Mouse (Mus musculus): ENCODE results near the gene Ncoa5. TPM values are rescaled to one million over a fixed set of nuclear protein-coding genes. Genes with fewer than 3 reads are reported as not detected.

Ncoa5 gene
- polyA plus RNA-seq, 1 experiment from 2014 or later = 60.6 TPM

- Histone ChIP-seq H3K4me1 (peaks cover 13% of the 10 kb centered on the region), H3K9ac (no peak overlapping the region), H3K27me3 (replicated peaks) (peaks cover 77% of the 10 kb centered on the region), H3K36me3 (no peaks in the 10 kb centered on the region), H3K4me2 (no peak overlapping the region), H3K9me3 (no peaks in the 10 kb centered on the region), H3K27ac (no peak overlapping the region), H3K4me3 (replicated peaks) (no peak overlapping the region)
- WGBS = 23% methylated on average over 13 of the region's 13 CpGs
- no peak for ATAC-seq (ENCODE audit: insufficient read depth, low FRiP score, low read depth)
These were observed 84.2 kb downstream of the Ncoa5 start for GRCm38 (mm10) chr2:164950501-164950900.

Other genes starting within 250 kb of the Ncoa5 start
- gene Snx21, start 249.0 kb downstream of the Ncoa5 start, polyA plus RNA-seq (2015; fragmentation: Nextera tagmentation; extraction: Ambion mirVana) = 24.6 and 24.8 TPM in 2 replicates
- gene Acot8, start 230.0 kb downstream of the Ncoa5 start, polyA plus RNA-seq (2015; fragmentation: Nextera tagmentation; extraction: Ambion mirVana) = 21.9 and 22.9 TPM in 2 replicates
- 7.9 and 8.5 TPM in 2 replicates for gene Zswim3, start 229.8 kb downstream of the Ncoa5 start, polyA plus RNA-seq (2015; fragmentation: Nextera tagmentation; extraction: Ambion mirVana)
- gene Zswim1, start 212.2 kb downstream of the Ncoa5 start, polyA plus RNA-seq (2015; fragmentation: Nextera tagmentation; extraction: Ambion mirVana) = 13.1 and 13.5 TPM in 2 replicates
- not detected in 2 replicates for gene Spata25, start 206.3 kb downstream of the Ncoa5 start, polyA plus RNA-seq (2015; fragmentation: Nextera tagmentation; extraction: Ambion mirVana)
- 132 and 159 TPM in 2 replicates for gene Ctsa, start 202.0 kb downstream of the Ncoa5 start, polyA plus RNA-seq (2015; fragmentation: Nextera tagmentation; extraction: Ambion mirVana)
- gene Neurl2, start 201.4 kb downstream of the Ncoa5 start, polyA plus RNA-seq (2015; fragmentation: Nextera tagmentation; extraction: Ambion mirVana) = 6.2 and 6.9 TPM in 2 replicates
- gene Pltp, start 177.2 kb downstream of the Ncoa5 start, polyA plus RNA-seq (2015; fragmentation: Nextera tagmentation; extraction: Ambion mirVana) = 43.9 and 48.5 TPM in 2 replicates
- 64.7 and 70.9 TPM in 2 replicates for gene Pcif1, start 155.6 kb downstream of the Ncoa5 start, polyA plus RNA-seq (2015; fragmentation: Nextera tagmentation; extraction: Ambion mirVana)
- 10.6 and 12.1 TPM in 2 replicates for gene Zfp335, start 123.1 kb downstream of the Ncoa5 start, polyA plus RNA-seq (2015; fragmentation: Nextera tagmentation; extraction: Ambion mirVana)
- gene Mmp9, start 94.1 kb downstream of the Ncoa5 start, polyA plus RNA-seq (2015; fragmentation: Nextera tagmentation; extraction: Ambion mirVana) = 5.3 and 6.2 TPM in 2 replicates
- gene Slc12a5, start 74.1 kb downstream of the Ncoa5 start, polyA plus RNA-seq (2015; fragmentation: Nextera tagmentation; extraction: Ambion mirVana) = 1.0 and 1.4 TPM in 2 replicates
- gene Cd40, start 20.8 kb upstream of the Ncoa5 start, polyA plus RNA-seq (2015; fragmentation: Nextera tagmentation; extraction: Ambion mirVana) = 7.1 TPM in 2 replicates
- not detected in 2 replicates for gene 1700025C18Rik, start 55.9 kb upstream of the Ncoa5 start, polyA plus RNA-seq (2015; fragmentation: Nextera tagmentation; extraction: Ambion mirVana)
- gene Cdh22, start 200.0 kb upstream of the Ncoa5 start, polyA plus RNA-seq (2015; fragmentation: Nextera tagmentation; extraction: Ambion mirVana) = 0.57 and 0.63 TPM in 2 replicates